Mouse (Mus musculus) lung, adult 2 months (tissue): ENCODE results near the gene Rora.

Experiments used
- CTCF ChIP-seq: fragments of 200-500 bp; IDR thresholded peaks from 2 replicates; pipeline ENCODE4 v1.5.1; 2011; ENCODE audit warnings: mild to moderate bottlenecking, low read length, control low read depth; ENCODE audit not compliant: insufficient read depth
- POLR2A ChIP-seq: fragments of 200-500 bp; IDR thresholded peaks from 2 replicates; pipeline ENCODE4 v1.6.1; 2011; ENCODE audit warnings: low read depth, mild to moderate bottlenecking, control low read depth, low read length, borderline replicate concordance; ENCODE audit errors: extremely low read depth

GRCm38 (mm10) chr9:69134604-69135003, 481.0 kb downstream of the Rora start:
- TF ChIP-seq CTCF (no peak), POLR2A (no peak)
